Mouse (Mus musculus): ENCODE measurements around the gene Agpat1.

The Agpat1 gene

DNA sequence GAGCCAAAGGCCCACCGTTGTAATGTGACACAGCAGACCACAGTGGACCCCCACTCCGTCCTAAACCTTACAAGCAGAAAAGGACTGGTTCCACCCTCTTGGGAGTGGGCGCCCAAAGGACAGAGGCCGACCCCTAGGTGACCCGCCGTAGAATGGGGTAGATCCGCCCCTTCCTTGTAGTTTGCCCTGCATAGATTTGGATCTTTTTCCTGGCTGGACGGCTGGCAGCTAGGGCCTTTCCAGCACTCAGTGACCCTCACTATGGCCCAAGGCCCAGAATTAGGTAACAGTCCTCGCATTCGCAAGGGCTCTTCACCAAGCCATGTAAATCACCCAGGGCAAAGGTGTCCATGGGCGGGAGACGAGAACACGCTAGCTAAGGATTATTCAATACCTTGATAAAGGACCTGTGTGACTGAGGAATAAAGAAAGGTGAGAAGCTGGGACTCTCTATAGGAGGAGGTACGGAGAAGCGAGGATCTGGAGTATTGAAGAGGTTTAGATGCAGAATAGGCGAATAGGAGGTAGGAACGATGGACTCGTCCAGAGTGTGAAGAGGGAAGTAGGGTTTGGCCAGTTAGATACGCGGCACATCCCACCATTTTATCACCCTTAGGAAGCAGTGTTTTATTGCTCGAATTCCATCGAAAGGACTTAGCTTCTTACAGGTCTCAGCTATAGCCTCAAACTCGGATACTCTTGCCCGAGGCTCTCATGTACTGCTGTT, 612 bp downstream of the Agpat1 start:
- no peak for DNase-seq (ENCODE audit: low read depth, low spot score)

DNA sequence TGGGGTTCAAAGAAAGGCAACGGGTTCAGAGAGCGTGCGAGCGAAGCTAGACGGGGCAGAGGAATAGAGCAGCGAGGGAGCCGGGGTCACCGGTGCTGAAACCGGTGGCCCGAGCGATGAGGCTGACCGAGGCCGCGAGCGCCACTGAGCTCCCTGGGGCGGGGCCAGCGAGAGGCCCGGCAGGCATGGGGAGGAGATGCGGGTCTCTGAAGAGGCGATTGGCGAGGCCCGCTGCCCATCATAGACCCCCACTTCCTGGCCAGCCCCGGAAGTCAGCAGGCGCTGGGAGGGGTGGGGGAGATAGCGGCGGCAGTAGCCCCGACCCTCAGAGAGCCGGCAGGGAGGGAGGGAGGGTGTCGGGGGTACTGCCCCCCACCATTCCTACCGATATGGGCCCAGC, 1.5 kb downstream of the Agpat1 start:
- peak; percentile 93 for DNase-seq (ENCODE audit: low read depth, low spot score)

DNA sequence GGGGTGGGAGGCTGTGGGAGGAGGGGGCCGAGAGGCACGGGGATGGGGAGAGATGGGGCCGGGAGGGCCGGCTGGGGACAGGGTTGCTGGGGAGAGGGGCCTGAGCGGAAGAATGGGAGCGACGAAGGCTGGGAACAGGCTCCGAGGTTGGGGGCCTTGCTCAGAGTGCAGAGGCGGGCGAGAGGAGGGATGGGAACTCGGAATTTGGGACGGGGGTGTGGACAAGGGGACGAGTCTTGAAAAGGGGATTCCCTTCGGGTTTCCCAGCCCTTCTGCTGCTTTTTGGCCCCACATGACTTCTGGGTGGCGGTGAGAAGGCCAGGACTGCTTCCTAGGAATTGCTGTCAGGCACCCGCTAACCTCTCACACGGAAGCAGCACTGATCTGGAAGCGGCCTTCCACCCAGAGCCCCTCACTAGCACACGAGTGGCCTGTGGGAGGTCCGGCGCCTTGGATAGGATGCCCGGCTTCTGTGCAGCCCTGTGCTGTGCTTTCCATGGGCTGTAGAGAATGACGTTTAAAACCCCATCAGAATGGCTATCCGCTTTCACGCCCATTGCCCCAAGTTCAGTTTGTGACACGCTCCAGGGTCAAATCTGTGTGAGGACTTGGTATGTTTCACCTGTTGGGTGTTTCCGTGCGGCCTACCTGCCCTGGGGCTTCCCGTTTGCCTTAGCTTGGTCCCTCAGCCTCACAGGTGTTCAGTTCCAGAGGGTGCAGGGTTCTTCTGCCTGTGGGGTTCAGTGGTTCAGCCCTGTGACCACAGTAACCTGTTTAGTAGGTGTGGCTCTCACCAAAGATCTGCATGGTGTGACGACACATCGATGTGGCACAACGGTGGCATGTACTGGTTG, 2.4 kb downstream of the Agpat1 start:
- DNase-seq (ENCODE audit: low read depth, low spot score), result no peak

DNA sequence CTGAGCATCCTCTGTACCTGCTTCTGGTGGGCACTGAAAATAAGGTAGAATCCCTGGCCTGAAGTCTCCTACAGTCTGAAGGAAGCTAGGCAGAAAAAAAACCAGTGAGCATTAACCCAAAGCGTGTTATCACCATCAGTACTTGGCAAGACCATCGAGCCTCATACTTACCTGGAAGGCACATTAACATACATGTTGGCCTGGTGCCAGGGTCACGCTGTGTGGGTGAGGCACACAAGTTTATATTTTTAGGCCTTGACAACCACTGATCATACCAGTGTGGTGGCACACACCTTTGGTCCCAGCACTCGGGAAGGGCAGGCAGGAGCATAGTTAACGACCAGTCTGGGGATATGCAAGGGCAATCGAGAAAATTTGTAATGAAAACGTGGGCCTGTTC, 3.9 kb downstream of the Agpat1 start:
- DNase-seq (ENCODE audit: low read depth, low spot score), result no peak

DNA sequence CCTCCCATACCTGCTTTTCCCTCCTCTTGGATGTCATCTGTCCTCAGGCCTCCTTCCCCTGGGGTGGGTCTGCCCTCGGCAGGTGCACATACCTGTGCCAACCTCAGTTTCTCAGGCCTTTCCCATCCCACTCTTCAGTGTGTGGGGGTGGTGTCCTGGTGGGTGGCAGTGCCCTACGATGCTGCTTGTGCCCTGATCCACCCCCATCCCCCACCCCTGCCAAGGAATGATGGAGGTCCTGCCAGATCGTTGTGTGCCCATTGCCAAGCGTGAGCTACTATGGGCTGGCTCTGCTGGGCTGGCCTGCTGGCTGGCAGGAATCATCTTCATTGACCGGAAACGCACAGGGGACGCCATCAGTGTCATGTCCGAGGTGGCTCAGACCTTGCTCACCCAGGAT, 7.0 kb downstream of the Agpat1 start:
- DNase-seq (ENCODE audit: low read depth, low spot score), result no peak

DNA sequence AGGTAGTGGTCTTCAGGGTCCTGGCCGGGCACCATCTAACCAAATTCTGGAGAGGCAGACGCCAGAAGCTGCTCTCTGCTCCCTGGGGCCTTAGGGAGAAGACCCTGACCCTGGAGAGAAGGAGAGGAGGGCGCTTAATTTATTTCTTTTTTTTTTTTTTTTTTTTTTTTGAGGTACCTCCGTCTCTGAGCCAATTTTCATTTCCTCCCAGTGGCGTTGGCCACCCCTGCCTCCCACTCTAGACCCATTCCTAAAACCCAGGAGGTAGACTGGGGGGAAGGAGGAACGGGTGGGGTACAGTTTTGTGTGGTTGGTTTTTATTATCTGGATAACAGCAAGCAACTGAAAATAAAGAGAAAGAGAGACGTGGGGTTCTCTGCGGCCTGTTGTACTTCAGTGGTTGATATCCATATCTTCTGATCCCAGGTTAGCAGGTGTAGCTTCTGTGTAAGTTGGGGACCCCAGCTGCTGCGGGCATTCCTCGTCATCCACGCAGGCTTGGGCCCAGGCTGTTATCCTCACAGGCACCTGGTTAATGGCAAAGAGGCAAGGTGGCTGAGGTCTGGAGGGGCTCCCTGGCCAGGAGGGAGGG, 9.1 kb downstream of the Agpat1 start:
- DNase-seq (ENCODE audit: low read depth, low spot score), result no peak

DNA sequence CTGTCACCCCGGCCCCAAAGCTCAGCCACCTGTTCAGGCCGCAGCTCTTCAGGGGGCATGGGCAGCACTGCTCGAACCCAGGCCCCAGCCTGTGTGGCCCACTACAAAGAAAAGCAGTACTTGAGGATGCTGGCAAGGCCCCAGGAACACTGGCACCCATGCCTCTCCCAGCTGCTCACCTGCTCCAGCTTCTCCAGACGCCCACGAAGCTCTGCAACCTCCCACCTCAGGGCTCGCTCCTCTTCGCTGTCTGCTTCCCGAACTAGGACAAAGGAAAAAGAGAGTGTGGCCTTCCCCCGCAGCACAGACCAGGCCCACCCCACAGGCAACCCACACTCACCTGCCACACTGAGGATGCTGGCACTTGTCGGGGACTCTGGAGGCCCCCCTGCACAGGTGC, 9.8 kb downstream of the Agpat1 start:
- no peak for DNase-seq (ENCODE audit: low read depth, low spot score)

DNA sequence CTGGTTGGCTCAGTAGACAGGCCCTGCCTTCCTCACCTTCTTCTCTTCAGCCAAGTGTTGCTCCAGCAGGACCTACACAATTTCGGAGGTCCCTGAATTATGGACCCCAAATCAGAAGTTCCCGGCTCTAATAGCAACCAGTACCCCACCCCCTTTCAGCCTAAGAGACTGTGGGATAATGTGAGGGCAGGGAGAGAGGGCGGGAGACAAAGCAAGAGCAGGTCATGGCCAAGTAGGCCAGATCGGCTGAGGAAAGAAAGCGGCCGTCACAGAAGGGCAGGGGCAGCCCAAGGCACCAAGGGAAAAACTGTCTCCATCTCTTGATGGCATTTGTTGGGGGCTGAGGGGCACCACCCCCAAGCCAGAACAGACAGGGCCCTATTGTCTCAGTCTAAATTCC, 11.8 kb downstream of the Agpat1 start, which contains the start of gene Egfl8:
TSS of gene Egfl8 (minus strand) at position 101 of the 400 bp plus-strand sequence.
- DNase-seq (ENCODE audit: low read depth, low spot score), result no peak

DNA sequence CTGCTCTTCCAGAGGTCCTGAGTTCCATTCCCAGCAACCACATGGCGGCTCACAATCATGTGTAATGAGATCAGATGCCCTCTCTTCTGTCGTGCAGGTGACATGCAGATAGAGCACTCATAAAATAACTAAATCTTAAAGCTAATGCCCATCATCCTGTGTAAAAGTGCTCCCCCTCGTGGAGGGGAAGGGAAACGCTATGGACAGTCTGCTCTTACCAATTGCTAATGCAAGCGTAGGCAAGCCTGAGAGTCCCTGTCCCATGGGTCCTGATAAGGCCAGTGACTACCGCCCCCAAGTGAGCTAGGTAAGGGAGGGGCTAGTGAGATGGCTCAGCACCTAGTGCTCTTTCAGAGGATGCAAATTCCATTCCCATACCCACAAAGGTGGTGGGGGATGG, 14.9 kb downstream of the Agpat1 start:
- DNase-seq (ENCODE audit: low read depth, low spot score), result peak; percentile 66

DNA sequence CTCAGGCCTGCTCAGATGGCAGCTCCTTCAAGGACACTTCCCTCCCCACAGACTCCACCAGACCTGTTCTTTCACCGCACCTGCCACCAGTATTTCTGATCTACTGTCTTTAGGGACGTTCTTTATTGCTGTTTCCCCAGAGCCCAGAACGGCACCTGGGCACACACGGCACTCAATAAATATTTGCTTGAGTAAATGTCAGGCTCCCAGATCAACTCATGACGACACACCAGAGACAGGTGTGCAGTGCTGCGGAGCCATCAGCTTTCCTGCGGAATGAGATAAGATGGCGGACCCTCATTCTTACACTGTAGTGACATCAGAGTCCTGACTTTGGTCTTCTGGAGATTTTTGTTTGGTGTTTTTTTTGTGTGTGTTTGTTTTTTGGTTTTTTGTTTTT, 16.9 kb downstream of the Agpat1 start:
- no peak for DNase-seq (ENCODE audit: low read depth, low spot score)

DNA sequence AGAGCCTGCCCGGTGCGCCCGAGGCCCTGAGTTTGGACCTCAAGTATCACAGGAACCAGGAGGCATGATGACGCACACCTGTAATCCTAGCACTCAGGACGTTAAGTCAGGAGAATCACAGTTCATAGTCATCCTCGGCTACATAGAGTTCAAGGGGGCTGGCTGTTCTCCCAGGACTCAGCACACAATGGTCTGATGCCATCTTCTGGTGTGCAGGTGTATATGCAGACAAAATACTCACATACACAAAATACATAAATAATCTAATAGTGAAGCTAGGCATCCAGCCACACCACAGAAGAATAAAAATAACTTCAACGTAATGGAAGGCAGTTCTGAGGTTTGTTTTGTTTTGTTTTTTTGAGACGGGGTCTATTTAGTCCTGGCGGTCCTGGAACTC, 19.1 kb downstream of the Agpat1 start:
- no peak for DNase-seq (ENCODE audit: low read depth, low spot score)

DNA sequence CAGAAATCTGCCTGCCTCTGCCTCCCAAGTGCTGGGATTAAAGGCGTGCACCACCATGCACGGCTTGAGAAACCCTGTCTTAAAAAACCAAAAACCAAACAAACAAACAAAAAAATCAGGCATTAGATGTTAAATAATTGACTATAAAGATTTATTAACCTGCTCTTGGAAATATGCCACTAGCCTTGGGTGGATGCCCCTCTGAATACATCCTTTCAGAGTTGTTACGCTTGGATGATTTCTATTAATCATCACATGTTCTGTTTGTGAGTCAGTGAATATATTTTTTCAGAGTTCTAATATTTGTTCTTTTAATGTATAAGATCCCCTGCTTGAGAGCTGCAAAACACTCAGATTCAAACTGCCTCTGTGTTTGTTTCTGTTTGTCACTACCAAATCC, 20.9 kb downstream of the Agpat1 start:
- DNase-seq (ENCODE audit: low read depth, low spot score), result no peak

DNA sequence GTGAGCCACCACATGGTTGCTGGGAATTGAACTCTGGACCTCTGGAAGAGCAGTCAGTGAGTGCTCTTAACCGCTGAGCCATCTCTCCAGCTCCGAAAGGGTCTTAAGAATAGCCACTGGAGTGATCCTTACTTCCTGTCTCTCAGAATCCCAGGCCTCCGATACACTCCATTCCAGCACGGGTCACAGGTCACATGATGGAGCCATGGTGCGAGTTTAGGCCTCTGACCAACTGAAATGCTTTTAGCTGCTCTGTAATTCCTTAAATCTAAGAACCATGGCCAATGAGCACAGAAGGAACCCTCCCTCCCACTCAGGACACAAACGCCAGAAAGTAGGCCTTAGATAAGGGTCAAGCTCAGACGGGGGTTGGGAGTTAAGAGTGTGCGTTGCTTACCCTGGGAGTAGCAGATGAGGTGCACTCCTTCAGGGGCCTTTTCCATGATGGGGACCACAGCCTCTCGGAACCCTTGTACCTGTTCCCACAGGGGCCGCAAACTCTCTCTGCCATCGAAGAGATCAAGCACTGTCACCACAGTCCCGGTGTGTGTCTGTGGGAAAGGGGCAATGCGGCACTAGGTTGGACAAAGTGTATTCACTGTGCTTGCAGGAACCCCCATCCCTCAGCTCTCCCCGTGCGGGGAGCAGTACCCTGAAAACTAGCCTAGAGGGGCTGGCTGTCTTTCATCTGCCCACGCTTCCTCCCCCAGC, 22.2 kb downstream of the Agpat1 start:
- no peak for DNase-seq (ENCODE audit: low read depth, low spot score)

DNA sequence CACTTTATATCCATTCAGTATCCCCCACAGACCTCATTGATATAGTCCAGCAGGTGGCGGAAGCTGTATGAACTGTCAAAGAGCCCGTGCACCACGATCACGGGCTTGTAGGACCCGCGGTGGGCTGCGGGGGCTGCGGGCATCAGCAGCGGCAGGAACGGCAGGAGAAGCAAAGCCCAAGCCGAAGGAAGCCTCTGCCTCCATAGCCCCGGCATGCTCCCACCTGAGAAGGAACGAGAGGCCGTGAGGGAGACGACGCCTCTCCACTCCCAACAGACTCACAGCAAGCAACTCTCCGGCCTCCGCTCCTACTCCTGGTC, 22.7 kb downstream of the Agpat1 start:
- DNase-seq (ENCODE audit: low read depth, low spot score), result peak; percentile 56

DNA sequence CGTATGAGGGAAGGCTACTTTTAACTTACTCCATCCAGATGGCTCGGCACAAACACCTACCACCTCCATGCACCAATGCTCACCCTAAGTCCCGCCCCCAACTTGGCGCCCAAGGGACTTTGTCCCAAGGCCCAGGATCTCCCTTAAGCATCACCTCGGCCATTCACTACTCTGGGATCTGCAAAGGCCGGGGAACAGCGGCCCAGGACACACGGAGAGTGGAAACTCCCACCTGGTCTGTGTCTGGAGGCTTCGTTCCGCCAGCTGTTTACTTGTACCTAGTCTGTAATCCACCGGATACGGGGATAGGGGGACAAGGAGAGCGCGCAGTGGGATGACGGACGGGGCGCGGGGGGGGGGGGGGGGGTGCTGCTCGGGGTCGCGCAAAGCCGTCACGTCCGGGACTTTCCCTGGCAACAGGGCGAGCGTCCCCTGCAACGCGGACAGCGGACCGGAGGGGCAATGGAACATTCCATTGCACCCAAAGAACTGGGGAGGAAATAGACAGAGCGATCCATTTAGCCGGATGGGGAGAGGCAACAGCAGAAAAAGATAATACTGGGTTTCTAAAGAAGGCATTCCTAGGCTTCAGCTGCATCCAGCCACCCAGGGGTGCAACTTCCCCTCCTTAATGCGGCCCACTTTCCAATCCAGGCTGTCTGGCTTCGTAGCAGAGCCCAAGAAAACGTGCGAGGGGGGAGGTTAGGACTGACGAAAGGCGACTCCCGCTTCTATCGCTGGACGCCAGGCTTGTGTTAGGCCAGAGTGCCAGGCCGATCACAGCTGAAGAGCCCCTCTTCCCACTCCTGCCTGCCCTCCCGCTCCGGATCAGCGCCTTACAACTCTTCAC, 23.3 kb downstream of the Agpat1 start:
- DNase-seq (ENCODE audit: low read depth, low spot score), result peak; percentile 93

DNA sequence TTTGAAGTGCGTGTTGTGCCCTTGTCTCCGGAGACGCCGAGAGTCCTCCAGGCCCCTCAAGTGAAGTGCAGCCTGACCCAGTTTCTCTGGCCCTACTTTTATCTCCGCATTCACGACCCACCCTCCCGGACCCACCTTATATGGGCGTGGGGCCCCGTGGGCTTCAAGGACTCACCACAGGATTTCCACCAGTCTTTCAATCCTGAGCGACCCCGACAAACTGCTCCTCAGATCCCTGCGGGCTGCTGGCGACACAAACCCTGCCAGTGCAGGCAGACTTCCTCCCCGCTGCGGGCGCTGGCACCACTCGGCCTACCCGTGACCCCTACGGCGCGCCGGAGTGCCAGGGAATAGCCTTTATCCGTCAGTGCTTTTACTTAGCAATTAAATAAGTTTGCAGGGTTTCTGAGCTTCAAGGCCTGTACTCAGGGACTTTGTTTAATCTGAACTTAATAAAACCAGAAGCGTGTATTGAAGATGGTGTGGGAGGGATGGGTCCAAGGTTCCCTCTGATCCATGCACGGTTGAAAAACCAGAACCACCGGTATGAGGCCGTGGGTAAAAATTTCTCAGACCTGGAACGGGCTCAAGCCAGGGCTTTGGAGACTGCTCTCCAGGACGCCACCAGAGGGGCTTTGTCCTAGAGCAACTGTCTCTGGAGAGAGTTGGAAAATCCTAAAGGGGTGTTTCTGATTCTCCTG, 24.0 kb downstream of the Agpat1 start, which contains the start of gene Ppt2:
TSS of gene Ppt2 (minus strand) at position 568 of the 701 bp plus-strand sequence.
- no peak for DNase-seq (ENCODE audit: low read depth, low spot score)

DNA sequence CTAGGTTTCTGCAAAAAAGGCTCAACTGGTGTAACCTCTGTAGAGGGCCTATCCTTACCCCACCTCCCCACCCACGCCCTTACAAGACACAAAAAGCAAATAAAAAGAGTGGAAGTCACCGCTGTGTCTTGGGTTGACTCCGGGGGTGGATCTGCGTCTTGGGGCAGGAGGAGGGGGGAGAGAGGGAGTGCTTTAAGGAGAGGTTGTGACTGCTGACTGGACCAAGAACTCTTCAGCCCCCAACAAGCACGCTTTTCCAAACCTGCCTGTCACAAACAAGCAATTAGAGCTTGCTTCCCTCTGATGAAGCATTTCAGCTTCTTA, 24.5 kb downstream of the Agpat1 start:
- DNase-seq (ENCODE audit: low read depth, low spot score), result no peak

DNA sequence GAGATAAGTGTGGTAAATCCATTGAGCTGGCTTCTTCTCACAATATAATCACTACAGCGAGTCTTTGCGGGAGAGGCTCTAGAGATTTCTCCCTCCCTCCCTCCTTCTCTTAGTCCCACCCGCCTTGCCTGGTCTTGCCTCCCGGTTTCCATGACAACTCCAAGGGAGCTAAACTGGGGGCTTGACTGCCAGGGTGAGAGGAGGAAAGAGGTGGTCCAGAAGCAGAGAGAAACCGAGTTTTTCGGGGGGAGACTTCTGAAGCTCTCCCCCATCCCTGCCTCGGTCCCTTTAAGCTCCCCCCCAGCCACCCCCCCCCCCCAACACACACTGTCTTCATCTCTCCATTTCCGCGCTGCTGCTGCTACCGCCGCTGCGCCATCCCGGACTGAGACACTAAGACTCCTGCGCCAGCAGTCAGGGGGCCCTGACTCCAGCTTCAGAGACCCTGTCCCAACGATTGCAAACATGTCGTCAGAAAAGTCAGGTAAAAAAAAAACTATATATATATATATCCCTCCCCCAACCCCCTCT, 25.2 kb downstream of the Agpat1 start, which contains the start of gene Prrt1:
TSS of gene Prrt1 (plus strand) at position 313 of the 531 bp plus-strand sequence.
- DNase-seq (ENCODE audit: low read depth, low spot score), result no peak

DNA sequence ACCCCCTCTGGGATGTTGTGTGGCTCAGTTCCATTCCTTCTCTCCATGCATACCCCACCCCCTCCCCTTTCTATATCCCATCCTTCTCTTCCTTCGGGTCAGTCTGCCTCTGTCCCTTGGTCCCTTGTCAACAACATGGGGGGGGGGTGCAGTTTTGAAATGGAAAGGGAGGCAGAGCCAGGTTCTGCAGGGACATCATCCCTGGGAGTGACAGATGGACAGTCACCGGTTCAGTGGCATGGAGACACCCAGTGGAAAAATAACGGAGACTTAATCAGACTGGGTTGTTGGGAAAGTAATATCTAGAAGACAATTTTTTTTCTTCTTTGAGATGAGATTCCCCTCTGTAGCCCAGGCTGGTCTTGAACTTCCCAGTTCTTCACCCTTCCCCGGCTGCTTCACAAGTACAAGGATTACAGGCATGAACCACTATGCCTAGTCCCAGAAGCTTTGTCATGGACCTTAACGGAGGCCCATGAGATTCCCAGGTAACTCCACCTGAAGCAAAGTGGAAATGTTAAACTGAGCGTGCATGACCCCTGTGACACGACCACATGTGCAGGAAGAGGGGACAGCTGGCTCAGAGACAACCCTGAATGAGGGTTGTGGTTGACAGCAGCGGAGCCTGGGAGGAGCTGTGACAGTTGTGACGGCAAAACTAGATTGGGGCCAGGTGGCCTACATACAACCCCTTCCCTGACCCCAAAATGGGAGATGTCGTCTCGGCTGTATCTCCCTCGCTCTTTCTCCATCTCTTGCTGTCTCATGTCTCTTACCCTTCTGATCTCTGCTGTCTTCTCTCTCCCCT, 25.9 kb downstream of the Agpat1 start:
- DNase-seq (ENCODE audit: low read depth, low spot score), result no peak
